In the genomic region with DNA sequence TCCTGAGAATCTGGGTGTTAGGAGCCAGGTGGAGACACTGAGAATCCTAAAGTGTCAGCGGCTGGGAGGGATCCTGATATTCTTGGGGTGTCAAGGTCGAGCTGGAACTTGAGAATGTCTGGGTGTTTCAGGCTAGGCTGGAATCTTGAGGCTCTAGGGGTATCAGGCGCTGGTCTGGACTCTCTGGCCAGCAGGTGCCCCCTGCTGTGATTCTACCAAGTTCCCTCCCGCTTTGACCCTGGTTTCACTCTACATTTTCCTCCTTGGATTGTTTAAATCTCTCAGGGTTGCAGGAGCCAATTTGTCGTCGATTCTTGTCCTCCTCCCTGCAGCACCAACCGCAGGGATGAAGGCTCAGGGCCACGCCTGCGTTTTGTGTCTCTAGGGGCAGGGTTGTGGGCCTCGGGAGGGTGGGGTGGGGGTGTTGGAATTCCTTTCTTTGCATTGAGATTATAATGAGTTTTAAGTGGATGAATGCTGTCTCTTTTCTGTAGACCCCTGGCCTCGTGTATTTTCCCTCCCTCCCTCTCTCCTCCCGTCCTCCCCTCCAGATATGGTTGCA, we compare ENCODE assay signal across 8 mouse cellular contexts. TPM values are rescaled to one million over a fixed set of nuclear protein-coding genes. Genes with fewer than 3 reads are reported as not detected.
DNase-seq lines count a peak whose midpoint lies in the region; ATAC-seq and TF ChIP-seq lines count a peak whose summit lies in the region.

No protein-coding gene starts in this region.

- peak overlapping the region; percentile 77 for H3K9ac ChIP-seq in ES-Bruce4 (ENCODE audit: low read depth, poor library complexity, severe bottlenecking)
- peak overlapping the region; percentile 87 for H3K9ac ChIP-seq in limb, embryonic 15.5 days

- no peak for TF ChIP-seq CTCF in gastrocnemius, adult 2 months (IDR thresholded peaks at IDR 0.05)
- no peak for TF ChIP-seq CTCF in ES-Bruce4 (IDR thresholded peaks at IDR 0.05; ENCODE audit: low read depth, low read length)

- TF ChIP-seq EP300 in ES-Bruce4 (IDR thresholded peaks at IDR 0.05; ENCODE audit: insufficient read depth, low read depth, low read length): peak; percentile 65

- H3K4me2 ChIP-seq in limb, embryonic 15.5 days: peak overlapping the region; percentile 82

- peaks cover 3% of the 10 kb centered on the region for H3K4me1 ChIP-seq in ES-Bruce4 (ENCODE audit: control insufficient read depth, insufficient read depth, low read length)
- peaks cover 51% of the 10 kb centered on the region for H3K4me1 ChIP-seq in forebrain, embryonic 10.5 days
- peaks cover 22% of the 10 kb centered on the region for H3K4me1 ChIP-seq in limb, embryonic 15.5 days

- intact Hi-C loops in gastrocnemius, adult 2 months (cut with DNase I): no loop called here

- H3K27me3 ChIP-seq in ES-Bruce4 (ENCODE audit: control insufficient read depth, insufficient read depth, low read length, poor library complexity, severe bottlenecking): no peaks in the 10 kb centered on the region
- no peaks in the 10 kb centered on the region for H3K27me3 ChIP-seq in forebrain, embryonic 10.5 days (ENCODE audit: poor library complexity, severe bottlenecking)
- no peaks in the 10 kb centered on the region for H3K27me3 ChIP-seq in limb, embryonic 15.5 days

- peak; percentile 23 for TF ChIP-seq POLR2A in ES-Bruce4 (IDR thresholded peaks at IDR 0.05; ENCODE audit: insufficient read depth, low read length)

- DNase-seq in gastrocnemius, adult 2 months: no peak
- DNase-seq in gastrocnemius, adult 18-20 months (ENCODE audit: low spot score): no peak
- no peak for DNase-seq in forebrain, embryonic 10.5 days (ENCODE audit: extremely low spot score, low spot score)
- no peak for DNase-seq in gastrocnemius, adult 8-10 months (ENCODE audit: low spot score in 2 of 2)
- DNase-seq in ovary, postnatal 10 days (ENCODE audit: low spot score): no peak

- peak overlapping the region; percentile 97 for H3K4me3 ChIP-seq in gastrocnemius, adult 2 months
- H3K4me3 ChIP-seq in ES-Bruce4 (ENCODE audit: low read depth, low read length): peak overlapping the region; percentile 82
- H3K4me3 ChIP-seq in forebrain, embryonic 10.5 days: peak overlapping the region; percentile 74
- peak overlapping the region; percentile 92 for H3K4me3 ChIP-seq in limb, embryonic 15.5 days

- H3K36me3 ChIP-seq in ES-Bruce4 (ENCODE audit: control insufficient read depth, insufficient read depth, low read length, poor library complexity, severe bottlenecking): no peaks in the 10 kb centered on the region
- peaks cover 27% of the 10 kb centered on the region for H3K36me3 ChIP-seq in forebrain, embryonic 10.5 days (replicated peaks)
- no peaks in the 10 kb centered on the region for H3K36me3 ChIP-seq in limb, embryonic 15.5 days

- no peaks in the 10 kb centered on the region for H3K9me3 ChIP-seq in ES-Bruce4 (replicated peaks; ENCODE audit: control insufficient read depth, insufficient read depth, low read length, poor library complexity, severe bottlenecking)
- no peaks in the 10 kb centered on the region for H3K9me3 ChIP-seq in forebrain, embryonic 10.5 days
- H3K9me3 ChIP-seq in limb, embryonic 15.5 days: no peaks in the 10 kb centered on the region

- ATAC-seq in limb, embryonic 15.5 days (ENCODE audit: insufficient number of reproducible peaks, low FRiP score, low TSS enrichment, low read depth): no peak
- no peak for ATAC-seq in megakaryocyte-erythroid progenitor cell, adult 5-6 weeks (replicated peaks; ENCODE audit: low FRiP score, low TSS enrichment, poor library complexity, severe bottlenecking)

- H3K27ac ChIP-seq in gastrocnemius, adult 2 months: peak overlapping the region; percentile 96
- peak overlapping the region; percentile 84 for H3K27ac ChIP-seq in ES-Bruce4 (ENCODE audit: insufficient read depth, low read length)
- peak overlapping the region; percentile 96 for H3K27ac ChIP-seq in forebrain, embryonic 10.5 days
- H3K27ac ChIP-seq in limb, embryonic 15.5 days: peak overlapping the region; percentile 87

- WGBS in forebrain, embryonic 10.5 days: 2% methylated on average over 12 of the region's 12 CpGs
- 4% methylated on average over 12 of the region's 12 CpGs for WGBS in limb, embryonic 15.5 days

RNA-seq across cellular contexts. Expression of a gene that starts 0.7 kb away (rescaled TPM):
- total RNA-seq in gastrocnemius, adult 2 months (2021): 10 to 100 TPM; 12.0 to 12.4 TPM
- total RNA-seq in gastrocnemius, adult 18-20 months (2021): 10 to 100 TPM; 14.8 to 14.9 TPM
- polyA plus RNA-seq in ES-Bruce4 (2011; ENCODE audit: insufficient read depth, insufficient read length, low read depth, missing spikeins): 26.1 and 32.6 TPM in 2 replicates
- polyA plus RNA-seq in forebrain, embryonic 10.5 days (2016; fragmentation: Nextera tagmentation; extraction: Ambion mirVana): 74.9 and 77.6 TPM in 2 replicates
- polyA plus RNA-seq in limb, embryonic 15.5 days (2015; fragmentation: Nextera tagmentation; extraction: Ambion mirVana): 40.6 and 44.5 TPM in 2 replicates
- total RNA-seq in gastrocnemius, adult 8-10 months (2022): 10 to 100 TPM; 13.3 to 17.1 (median 15.3) TPM
- 77.5 and 84.1 TPM in 2 replicates for total RNA-seq in megakaryocyte-erythroid progenitor cell, adult 5-6 weeks (2014; fragmentation: Nextera tagmentation)
- total RNA-seq in megakaryocyte-erythroid progenitor cell, adult 5-6 weeks (2017): 23.6 and 42.7 TPM in 2 replicates

RNA-seq across cellular contexts. Expression of a gene that starts 53.6 kb away (rescaled TPM):
- total RNA-seq in gastrocnemius, adult 2 months (2021): under 1 TPM; 0.42 to 0.46 TPM
- under 1 TPM; 0.21 to 0.26 TPM for total RNA-seq in gastrocnemius, adult 18-20 months (2021)
- polyA plus RNA-seq in ES-Bruce4 (2011; ENCODE audit: insufficient read depth, insufficient read length, low read depth, missing spikeins): 4.8 and 6.6 TPM in 2 replicates
- polyA plus RNA-seq in forebrain, embryonic 10.5 days (2016; fragmentation: Nextera tagmentation; extraction: Ambion mirVana): 7.3 and 8.2 TPM in 2 replicates
- 2.6 and 3.0 TPM in 2 replicates for polyA plus RNA-seq in limb, embryonic 15.5 days (2015; fragmentation: Nextera tagmentation; extraction: Ambion mirVana)
- total RNA-seq in gastrocnemius, adult 8-10 months (2022): under 1 TPM; 0.22 to 0.51 (median 0.28) TPM
- 7.9 and 11.6 TPM in 2 replicates for total RNA-seq in megakaryocyte-erythroid progenitor cell, adult 5-6 weeks (2014; fragmentation: Nextera tagmentation)
- 11.2 and 12.4 TPM in 2 replicates for total RNA-seq in megakaryocyte-erythroid progenitor cell, adult 5-6 weeks (2017)

Comparison
In these comparisons a context has a peak if more than half of its experiments do, and no peak if none do; other contexts are left out.
1. RNA of a gene that starts 53.6 kb away (total RNA-seq): 7.9 to 12.4 TPM in megakaryocyte-erythroid progenitor cell, adult 5-6 weeks; 0.42 to 0.46 TPM in gastrocnemius, adult 2 months, 0.22 to 0.51 TPM in gastrocnemius, adult 8-10 months and 0.21 to 0.26 TPM in gastrocnemius, adult 18-20 months; every median in the first group is over 4 times any median in the second.
2. Peak in every context shown above with its lines, with median percentiles within 50 percentile points of each other: H3K27ac ChIP-seq and H3K4me3 ChIP-seq.